21 mouse cellular contexts compared by ENCODE assay signal in the genomic region with DNA sequence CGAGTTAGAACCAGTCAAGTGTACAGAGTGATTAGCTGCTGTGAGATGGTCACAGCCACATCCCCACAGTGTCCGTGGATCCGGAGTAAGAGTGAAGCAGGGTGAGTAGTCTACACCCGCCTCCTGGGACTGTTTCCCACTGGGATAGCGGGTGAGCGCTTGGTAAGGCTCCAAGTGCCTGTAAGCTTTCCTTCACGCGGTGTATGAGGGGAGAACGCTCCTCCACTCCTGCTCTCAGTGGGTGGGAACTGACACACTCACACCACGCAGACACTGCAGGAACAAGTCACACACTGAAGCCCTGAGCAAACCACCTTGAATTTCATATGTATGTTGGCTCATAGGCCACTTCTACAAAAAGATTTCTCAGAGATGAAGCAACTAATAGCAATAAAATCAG.
DNase-seq lines count a peak whose midpoint lies in the region; ATAC-seq lines count a peak whose summit lies in the region.
"Had no signal": no experiment of that assay in that cellular context is flagged by ENCODE, and none has a peak within 500 bp of the region (broad histone marks: within the 10 kb centered on the region; RNA-seq: fewer than 3 reads in every experiment).

No protein-coding gene starts in this region.

- no peak overlapping the region for H3K27ac ChIP-seq in forebrain, embryonic 14.5 days (ENCODE audit: low read depth, low read length)
- H3K27ac ChIP-seq in forebrain, embryonic 12.5 days: no peak overlapping the region
- H3K27ac ChIP-seq in hindbrain, embryonic 16.5 days (ENCODE audit: low read depth, low read length): no peak overlapping the region
- H3K27ac ChIP-seq in hindbrain, embryonic 10.5 days: no peak overlapping the region
- H3K27ac ChIP-seq: embryonic facial prominence, embryonic 13.5 days; embryonic facial prominence, embryonic 15.5 days; forebrain, embryonic 10.5 days; forebrain, embryonic 13.5 days had no signal

- no peaks in the 10 kb centered on the region for H3K9me3 ChIP-seq in forebrain, embryonic 14.5 days (replicated peaks; ENCODE audit: control insufficient read depth, low read length)
- H3K9me3 ChIP-seq in forebrain, embryonic 12.5 days: no peaks in the 10 kb centered on the region
- H3K9me3 ChIP-seq in hindbrain, embryonic 16.5 days (ENCODE audit: control insufficient read depth, low read length): no peaks in the 10 kb centered on the region
- H3K9me3 ChIP-seq in hindbrain, embryonic 10.5 days: no peaks in the 10 kb centered on the region
- H3K9me3 ChIP-seq: embryonic facial prominence, embryonic 13.5 days; embryonic facial prominence, embryonic 15.5 days; forebrain, embryonic 10.5 days; forebrain, embryonic 13.5 days had no signal

- no peaks in the 10 kb centered on the region for H3K4me1 ChIP-seq in forebrain, embryonic 14.5 days (ENCODE audit: control insufficient read depth, insufficient read depth, low read length)
- peaks cover 8% of the 10 kb centered on the region; the same call in 1 of the 2 replicates for H3K4me1 ChIP-seq in forebrain, embryonic 12.5 days
- peaks cover 3% of the 10 kb centered on the region for H3K4me1 ChIP-seq in hindbrain, embryonic 16.5 days (ENCODE audit: control insufficient read depth, insufficient read depth, low read depth, low read length)
- peaks cover 29% of the 10 kb centered on the region for H3K4me1 ChIP-seq in hindbrain, embryonic 10.5 days (replicated peaks)

- H3K9ac ChIP-seq in forebrain, embryonic 14.5 days (ENCODE audit: low read length): no peak overlapping the region
- H3K9ac ChIP-seq in forebrain, embryonic 12.5 days: no peak overlapping the region
- H3K9ac ChIP-seq in hindbrain, embryonic 16.5 days (ENCODE audit: low read depth, low read length): no peak overlapping the region
- H3K9ac ChIP-seq: embryonic facial prominence, embryonic 13.5 days; embryonic facial prominence, embryonic 15.5 days; forebrain, embryonic 13.5 days had no signal

- ATAC-seq in forebrain, embryonic 14.5 days: peak; percentile 5; the same call in 1 of the 2 replicates
- ATAC-seq in forebrain, embryonic 12.5 days (ENCODE audit: low FRiP score): no peak
- ATAC-seq in hindbrain, embryonic 16.5 days: 0 out of 2 replicates have a peak, but pooled peaks have one; percentile 40
- ATAC-seq: forebrain, embryonic 13.5 days; forebrain, embryonic 16.5 days had no signal

- H3K4me3 ChIP-seq in forebrain, embryonic 14.5 days (ENCODE audit: low read depth, low read length): no peak overlapping the region
- H3K4me3 ChIP-seq in forebrain, embryonic 12.5 days (replicated peaks): no peak overlapping the region
- no peak overlapping the region for H3K4me3 ChIP-seq in hindbrain, embryonic 16.5 days (ENCODE audit: low read length)
- no peak overlapping the region for H3K4me3 ChIP-seq in hindbrain, embryonic 10.5 days
- H3K4me3 ChIP-seq: embryonic facial prominence, embryonic 13.5 days; embryonic facial prominence, embryonic 15.5 days; erythroblast, embryonic 14.5 days; forebrain, embryonic 10.5 days; forebrain, embryonic 13.5 days had no signal

- H3K36me3 ChIP-seq in forebrain, embryonic 14.5 days (ENCODE audit: control insufficient read depth, insufficient read depth, low read length): peaks cover 13% of the 10 kb centered on the region; the same call in 1 of the 2 replicates
- 0 out of 2 replicates have a peak, but pooled peaks cover 7% of the 10 kb centered on the region for H3K36me3 ChIP-seq in forebrain, embryonic 12.5 days (replicated peaks)
- H3K36me3 ChIP-seq in hindbrain, embryonic 16.5 days (ENCODE audit: control insufficient read depth, insufficient read depth, low read length): 0 out of 2 replicates have a peak, but pooled peaks cover 4% of the 10 kb centered on the region
- no peaks in the 10 kb centered on the region for H3K36me3 ChIP-seq in hindbrain, embryonic 10.5 days

- WGBS in forebrain, embryonic 14.5 days: 74% methylated on average over 10 of the region's 10 CpGs
- WGBS in forebrain, embryonic 12.5 days: 91% methylated on average over 10 of the region's 10 CpGs
- 81% methylated on average over 10 of the region's 10 CpGs for WGBS in hindbrain, embryonic 16.5 days
- 90% methylated on average over 10 of the region's 10 CpGs for WGBS in hindbrain, embryonic 10.5 days

- H3K4me2 ChIP-seq in forebrain, embryonic 14.5 days (ENCODE audit: low read length): no peak overlapping the region
- H3K4me2 ChIP-seq in forebrain, embryonic 12.5 days: no peak overlapping the region
- H3K4me2 ChIP-seq in hindbrain, embryonic 16.5 days (ENCODE audit: low read length): no peak overlapping the region
- H3K4me2 ChIP-seq: embryonic facial prominence, embryonic 13.5 days; embryonic facial prominence, embryonic 15.5 days; forebrain, embryonic 13.5 days had no signal

- no peak for DNase-seq in forebrain, embryonic 14.5 days (ENCODE audit: low spot score)
- DNase-seq in hindbrain, embryonic 10.5 days (ENCODE audit: low spot score): no peak
- DNase-seq in right cerebral cortex, adult 18-20 months: peak; percentile 19
- DNase-seq in right cerebral cortex, adult 2 months (ENCODE audit: low spot score in 2 of 2): no peak
- no peak for DNase-seq in embryo, embryonic 10.5 days (ENCODE audit: low spot score)
- DNase-seq: adrenal gland, adult 8-10 months; adrenal gland, postnatal 25 days; cerebellum, adult 11-12 months; cerebellum, adult 2 months; cerebellum, adult 9-10 months; cerebellum, postnatal 10 days; cerebellum, postnatal 25 days; embryo, embryonic 11 days had no signal

- H3K27me3 ChIP-seq in forebrain, embryonic 14.5 days (replicated peaks; ENCODE audit: control insufficient read depth, insufficient read depth, low read length): no peaks in the 10 kb centered on the region
- H3K27me3 ChIP-seq in forebrain, embryonic 12.5 days: no peaks in the 10 kb centered on the region
- no peaks in the 10 kb centered on the region for H3K27me3 ChIP-seq in hindbrain, embryonic 16.5 days (replicated peaks; ENCODE audit: control insufficient read depth, insufficient read depth, low read length)
- no peaks in the 10 kb centered on the region for H3K27me3 ChIP-seq in hindbrain, embryonic 10.5 days (ENCODE audit: insufficient read depth, poor library complexity, severe bottlenecking)
- H3K27me3 ChIP-seq: embryonic facial prominence, embryonic 13.5 days; embryonic facial prominence, embryonic 15.5 days; forebrain, embryonic 13.5 days had no signal
